In the genomic region with DNA sequence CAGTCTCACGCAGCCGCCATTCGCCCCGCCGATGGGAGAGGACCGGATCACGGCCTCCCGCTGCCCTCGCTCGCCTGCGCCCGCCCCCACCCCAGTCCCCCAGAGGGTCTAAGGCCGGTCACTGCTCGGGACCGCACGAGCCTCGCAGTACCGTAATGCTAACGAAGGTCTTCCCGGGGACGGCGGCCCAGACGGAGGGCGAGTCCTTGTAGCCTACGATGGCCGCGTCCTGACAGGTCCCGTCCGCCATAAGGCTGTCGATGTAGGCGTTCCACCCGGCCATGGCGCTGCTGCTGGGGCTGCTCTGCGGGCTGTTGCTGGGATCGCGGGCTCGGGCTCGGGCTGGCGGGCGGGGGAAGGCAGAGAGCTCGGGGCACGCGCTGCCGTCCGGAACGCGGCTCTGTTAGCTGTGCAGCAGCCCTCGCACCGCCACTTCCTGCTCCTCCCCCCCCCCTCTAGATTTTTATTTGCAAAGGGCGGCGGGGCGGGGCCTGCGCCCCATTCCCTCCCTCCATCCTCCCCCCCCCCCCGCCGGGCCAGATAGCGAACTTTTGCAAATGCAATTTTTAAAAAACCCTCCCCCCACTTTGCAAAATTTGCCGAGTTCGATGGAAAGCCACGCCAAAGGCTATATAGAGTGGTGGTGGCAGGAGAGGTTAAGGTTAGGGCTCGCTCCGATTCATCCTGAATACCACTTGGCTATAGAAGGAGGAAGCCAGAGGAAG, we compare ENCODE assay signal across 8 mouse cellular contexts. TPM values are rescaled to one million over a fixed set of nuclear protein-coding genes. Genes with fewer than 3 reads are reported as not detected.
DNase-seq lines count a peak whose midpoint lies in the region; ATAC-seq lines count a peak whose summit lies in the region.

A gene (minus strand): TSS at position 447 of the 725 bp plus-strand sequence.

- intact Hi-C loops in left cerebral cortex, postnatal 25 days (cut with DNase I): loop anchor here (1.0 to 2.0 kb wide), 2 partner anchors 14 to 34 kb away; a partner anchor contains a TSS

- peak; percentile 45 for ATAC-seq in inflammation-experienced regulatory T-cells, adult 6 months

- peak; percentile 89 for DNase-seq in ZHBTc4 (ENCODE audit: low read depth, low spot score)
- peak; percentile 81 to 91 for DNase-seq in cerebellum, postnatal 25 days
- DNase-seq in gastrocnemius, adult 8-10 months (ENCODE audit: low spot score in 2 of 2): peak; percentile 43 to 66
- peak; percentile 63 to 67 for DNase-seq in left cerebral cortex, postnatal 25 days (ENCODE audit: low spot score in 2 of 2)
- DNase-seq in mesoderm, embryonic 11.5 days (ENCODE audit: low read depth, low spot score): peak; percentile 82
- peak; percentile 59 to 66 for DNase-seq in right cerebral cortex, postnatal 36 days (ENCODE audit: low spot score in 2 of 2)
- DNase-seq in yolk sac, embryonic 10.5 days (ENCODE audit: low spot score): peak; percentile 93

RNA-seq across cellular contexts. Expression of the gene that starts here (rescaled TPM):
- total RNA-seq in gastrocnemius, adult 8-10 months (2022): 100 to 1,000 TPM; 218 to 265 (median 251) TPM
- polyA plus RNA-seq in inflammation-experienced regulatory T-cells, adult 6 months (2017; shearing (Covaris generic)): 1,000 to 10,000 TPM; 3,037 to 4,758 (median 3,214) TPM
- 100 to 1,000 TPM; 221 to 239 TPM for total RNA-seq in left cerebral cortex, postnatal 25 days (2021)

Comparison
In these comparisons a context has a peak if more than half of its experiments do, and no peak if none do; other contexts are left out.
1. Peak in every context shown above with its lines: DNase-seq and ATAC-seq.